Mouse (Mus musculus) liver, embryonic 11.5 days (tissue): ENCODE results near the gene Pik3cd. TPM values are rescaled to one million over a fixed set of nuclear protein-coding genes. Genes with fewer than 3 reads are reported as not detected.

Experiments used
- ATAC-seq: fragments of 200-750 bp; cut with Nextera tagmentation; replicated peaks from 2 replicates; pipeline ENCODE4 v1.8.0; 2017; ENCODE audit warnings: moderate number of reproducible peaks, mild to moderate bottlenecking, moderate TSS enrichment, moderate library complexity; ENCODE audit not compliant: low FRiP score
- DNase-seq: peaks from one replicate; pipeline ENCODE4 v3.0.0-alpha.2; 2017; ENCODE audit warnings: low spot score
- H3K27ac ChIP-seq: fragments of 300-500 bp; sonication (generic); 2 replicates; pipeline ENCODE4 v1.5.1; 2014; ENCODE audit warnings: mild to moderate bottlenecking, low read depth, low read length, control low read depth
- H3K27me3 ChIP-seq: fragments of 300-500 bp; sonication (generic); replicated peaks from 2 replicates; pipeline ENCODE4 v1.6.1; 2014; ENCODE audit warnings: low read length, mixed read lengths; ENCODE audit not compliant: control insufficient read depth, insufficient read depth
- H3K36me3 ChIP-seq: fragments of 300-500 bp; sonication (generic); 2 replicates; pipeline ENCODE4 v1.6.1; 2014; ENCODE audit warnings: mild to moderate bottlenecking, low read length, moderate library complexity, mixed read lengths; ENCODE audit not compliant: control insufficient read depth, insufficient read depth
- H3K4me1 ChIP-seq: fragments of 300-500 bp; sonication (generic); replicated peaks from 2 replicates; pipeline ENCODE4 v1.6.1; 2014; ENCODE audit warnings: low read length, mixed read lengths; ENCODE audit not compliant: control insufficient read depth, insufficient read depth
- H3K4me2 ChIP-seq: fragments of 300-500 bp; sonication (generic); 2 replicates; pipeline ENCODE4 v1.6.1; 2014; ENCODE audit warnings: mild to moderate bottlenecking, control low read depth, moderate library complexity
- H3K4me3 ChIP-seq: fragments of 300-500 bp; sonication (generic); 2 replicates; pipeline ENCODE4 v1.5.1; 2014; ENCODE audit warnings: low read depth, low read length, control low read depth
- H3K9ac ChIP-seq: fragments of 300-500 bp; sonication (generic); 2 replicates; pipeline ENCODE4 v1.6.1; 2014; ENCODE audit warnings: low read depth, low read length, control low read depth
- H3K9me3 ChIP-seq: fragments of 300-500 bp; sonication (generic); 2 replicates; pipeline ENCODE4 v1.6.1; 2016; ENCODE audit warnings: low read length, inconsistent platforms, mixed read lengths; ENCODE audit not compliant: control insufficient read depth
- WGBS: fragments of 180-500 bp; shearing (Covaris S2); extraction: QIAGEN DNeasy Blood & Tissue Kit; methylation state at CpG from one replicate; pipeline ENCODE4 v1.1.7; 2014; 5-methylcytosine and 5-hydroxymethylcytosine counted together
- polyA plus RNA-seq: library from polyadenylated mRNA; unstranded; fragments of >200 nt; fragmentation: Nextera tagmentation; extraction: Ambion mirVana; gene quantifications from 2 replicates; pipeline ENCODE4 v1.2.1, GENCODE M21; 2014

Pik3cd gene
- polyA plus RNA-seq, 1 experiment from 2014 or later, result 12.6 TPM

DNA sequence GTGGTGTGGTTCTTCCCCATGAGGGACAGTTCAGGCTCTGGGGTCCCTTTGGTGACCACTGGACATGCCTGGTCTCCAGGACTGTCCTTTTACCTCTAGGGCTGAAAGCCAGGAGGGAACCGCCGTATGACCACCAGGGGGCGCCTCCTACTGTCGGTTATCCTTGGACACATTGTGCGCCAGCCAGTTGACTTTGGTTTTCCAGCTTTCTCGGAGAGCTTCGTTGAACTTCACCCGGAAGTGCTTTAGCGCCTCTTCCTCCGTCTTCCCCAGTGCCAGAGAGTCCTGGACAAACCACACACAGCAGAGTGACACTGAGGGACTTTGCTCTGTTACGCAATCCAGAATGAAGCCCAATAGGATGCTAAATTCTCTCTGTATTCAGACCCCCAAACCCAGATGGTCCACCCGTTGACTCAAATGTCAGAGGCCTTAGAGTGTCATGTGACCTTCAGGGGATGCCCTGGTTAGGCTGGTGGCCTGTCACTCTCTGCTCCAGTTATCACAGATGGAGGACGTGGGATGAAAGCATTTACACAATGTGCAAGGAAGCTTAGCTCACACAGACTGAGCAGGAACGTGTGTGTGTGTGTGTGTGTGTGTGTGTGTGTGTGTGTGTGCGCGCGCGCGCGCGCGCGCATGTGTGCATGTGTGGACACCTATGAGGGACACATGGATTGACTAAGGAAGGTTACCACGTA lies 51.7 kb downstream of the Pik3cd start:
- Histone ChIP-seq H3K4me2 (no peak overlapping the region), H3K27ac (no peak overlapping the region), H3K4me3 (no peak overlapping the region), H3K9me3 (no peaks in the 10 kb centered on the region), H3K27me3 (no peaks in the 10 kb centered on the region), H3K4me1 (peaks cover 13% of the 10 kb centered on the region), H3K36me3 (peaks cover 7% of the 10 kb centered on the region; the same call in 1 of the 2 replicates), H3K9ac (no peak overlapping the region)
- DNase-seq, result no peak
- 67% methylated on average over 24 of the region's 24 CpGs for WGBS
- ATAC-seq, result 0 out of 2 replicates have a peak, but pooled peaks have one; percentile 22

DNA sequence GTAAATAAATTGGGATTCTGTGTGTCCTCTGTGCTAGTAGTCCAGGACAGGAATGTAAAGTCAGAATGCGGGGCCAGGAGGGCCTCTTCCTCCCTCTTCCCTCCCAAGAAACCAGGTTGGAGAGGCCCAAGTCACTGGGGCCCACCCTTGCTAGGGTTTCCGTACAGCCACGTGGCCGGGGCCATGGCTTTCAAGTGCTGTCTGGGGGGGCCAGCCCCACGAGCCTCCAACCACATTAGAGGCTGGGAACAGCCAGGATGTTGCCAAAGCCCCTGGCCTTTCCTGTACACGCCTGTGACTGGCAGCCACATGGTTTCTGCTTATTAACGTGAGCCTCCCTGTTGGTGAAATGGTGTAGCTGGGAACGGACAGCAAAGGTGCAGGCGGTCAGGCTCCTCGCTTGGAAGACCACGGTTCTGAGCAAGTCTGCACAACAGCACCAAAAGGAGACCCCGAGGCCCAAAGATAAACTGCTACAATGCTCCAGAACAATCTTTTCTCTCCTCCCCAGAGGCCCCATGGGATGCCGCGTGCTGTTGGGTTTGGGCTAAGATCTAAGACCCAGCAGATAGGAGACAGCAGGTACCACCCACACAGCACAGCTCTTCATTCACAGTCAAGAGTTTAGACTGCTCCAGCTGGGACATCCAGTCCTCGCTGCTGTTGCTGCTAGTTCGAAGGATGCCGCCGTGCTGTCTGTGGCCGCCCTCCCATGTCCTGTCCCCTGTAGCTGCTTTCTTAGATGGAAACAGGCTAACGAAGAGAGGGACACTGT lies 54.2 kb downstream of the Pik3cd start:
- DNase-seq (no peak), ATAC-seq (no peak)
- H3K27ac ChIP-seq, result no peak overlapping the region; the same call in 1 of the 2 replicates
- no peaks in the 10 kb centered on the region for H3K27me3 ChIP-seq
- H3K9me3 ChIP-seq, result no peaks in the 10 kb centered on the region
- peaks cover 11% of the 10 kb centered on the region for H3K4me1 ChIP-seq
- H3K9ac ChIP-seq, result peak overlapping the region; percentile 46; the same call in 1 of the 2 replicates
- WGBS, result 68% methylated on average over 20 of the region's 20 CpGs
- no peak overlapping the region for H3K4me3 ChIP-seq
- H3K36me3 ChIP-seq, result peaks cover 10% of the 10 kb centered on the region; the same call in 1 of the 2 replicates
- no peak overlapping the region for H3K4me2 ChIP-seq

DNA sequence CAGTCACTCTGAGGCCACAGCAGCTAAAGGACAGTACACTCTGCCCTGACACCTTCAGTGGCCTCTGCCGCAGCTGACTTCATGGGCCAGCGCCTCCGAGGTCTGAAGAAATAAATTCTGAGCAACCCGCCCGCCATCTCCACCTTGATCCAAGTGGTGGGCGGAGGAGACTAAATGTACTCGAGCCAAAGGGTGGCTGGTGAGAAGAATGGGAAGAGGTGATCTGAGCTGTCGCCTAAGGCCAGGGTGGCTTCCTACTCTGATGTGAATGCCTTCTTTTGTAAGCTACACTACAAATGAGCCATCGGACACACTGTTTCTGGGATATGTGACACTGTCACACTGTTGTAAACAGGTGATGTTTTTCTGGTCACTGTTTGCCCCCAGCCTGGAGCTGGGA lies 56.6 kb downstream of the Pik3cd start:
- ATAC-seq (no peak), DNase-seq (no peak)
- Histone ChIP-seq H3K4me3 (no peak overlapping the region), H3K9ac (no peak overlapping the region), H3K4me1 (peaks cover 16% of the 10 kb centered on the region), H3K36me3 (peaks cover 10% of the 10 kb centered on the region; the same call in 1 of the 2 replicates), H3K27ac (no peak overlapping the region), H3K27me3 (no peaks in the 10 kb centered on the region), H3K9me3 (no peaks in the 10 kb centered on the region), H3K4me2 (no peak overlapping the region)
- WGBS, result 92% methylated on average over 9 of the region's 9 CpGs

DNA sequence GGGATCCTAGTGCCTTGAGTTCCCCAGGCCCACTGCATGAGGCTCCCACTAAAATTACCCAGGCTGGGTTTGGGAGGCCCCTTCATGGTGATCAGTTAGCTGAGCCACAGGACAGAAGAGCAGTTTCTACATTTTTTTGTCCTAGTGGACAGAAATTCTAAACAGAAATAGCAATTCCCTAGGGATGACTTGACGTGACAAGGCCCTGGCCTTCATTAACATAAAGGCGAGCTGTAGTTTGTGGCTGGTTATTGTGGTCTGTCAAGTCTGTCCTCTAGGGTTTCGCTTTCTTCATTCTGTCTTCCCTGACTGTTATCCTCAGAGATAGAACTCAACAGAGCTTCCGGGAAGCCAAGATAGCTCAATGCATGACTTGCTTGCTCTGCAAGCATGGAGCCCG lies 60.4 kb downstream of the Pik3cd start:
- peaks cover 7% of the 10 kb centered on the region; the same call in 1 of the 2 replicates for H3K36me3 ChIP-seq
- DNase-seq, result no peak

DNA sequence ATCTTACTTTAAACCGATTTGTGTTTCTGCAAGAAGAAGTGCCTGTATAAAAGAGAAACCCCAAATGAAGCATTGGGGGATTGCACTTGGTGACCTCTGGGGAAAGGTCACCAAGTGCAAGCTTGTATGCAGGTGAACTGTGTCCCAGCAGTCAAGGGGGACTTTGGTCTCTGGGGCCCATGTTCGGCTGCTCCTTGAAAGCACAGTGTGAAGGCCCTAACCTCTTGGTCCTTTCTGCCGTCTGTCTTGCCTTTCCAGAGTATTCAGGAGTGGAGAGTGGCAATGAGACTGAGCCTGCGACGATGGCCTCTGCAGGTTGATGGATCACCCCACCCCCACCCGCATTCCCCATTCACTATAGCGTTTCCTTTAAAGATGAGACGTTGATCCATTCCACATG lies 61.0 kb downstream of the Pik3cd start:
- WGBS, result 60% methylated on average over 8 of the region's 8 CpGs
- ATAC-seq, result no peak
- no peak for DNase-seq
- no peak overlapping the region for H3K4me2 ChIP-seq
- no peak overlapping the region for H3K27ac ChIP-seq
- peaks cover 7% of the 10 kb centered on the region; the same call in 1 of the 2 replicates for H3K36me3 ChIP-seq
- H3K9ac ChIP-seq, result no peak overlapping the region
- peaks cover 7% of the 10 kb centered on the region; the same call in 1 of the 2 replicates for H3K4me1 ChIP-seq
- no peaks in the 10 kb centered on the region for H3K27me3 ChIP-seq
- no peaks in the 10 kb centered on the region for H3K9me3 ChIP-seq
- H3K4me3 ChIP-seq, result no peak overlapping the region

More for the DNA sequence above, 60.4 kb downstream of the Pik3cd start:
- no peak overlapping the region for H3K4me3 ChIP-seq
- H3K27me3 ChIP-seq, result no peaks in the 10 kb centered on the region
- no peaks in the 10 kb centered on the region for H3K9me3 ChIP-seq
- no peak overlapping the region for H3K9ac ChIP-seq
- 83% methylated on average over 5 of the region's 5 CpGs for WGBS
- no peak overlapping the region for H3K27ac ChIP-seq
- H3K4me2 ChIP-seq, result no peak overlapping the region
- H3K4me1 ChIP-seq, result peaks cover 7% of the 10 kb centered on the region; the same call in 1 of the 2 replicates
- no peak for ATAC-seq

DNA sequence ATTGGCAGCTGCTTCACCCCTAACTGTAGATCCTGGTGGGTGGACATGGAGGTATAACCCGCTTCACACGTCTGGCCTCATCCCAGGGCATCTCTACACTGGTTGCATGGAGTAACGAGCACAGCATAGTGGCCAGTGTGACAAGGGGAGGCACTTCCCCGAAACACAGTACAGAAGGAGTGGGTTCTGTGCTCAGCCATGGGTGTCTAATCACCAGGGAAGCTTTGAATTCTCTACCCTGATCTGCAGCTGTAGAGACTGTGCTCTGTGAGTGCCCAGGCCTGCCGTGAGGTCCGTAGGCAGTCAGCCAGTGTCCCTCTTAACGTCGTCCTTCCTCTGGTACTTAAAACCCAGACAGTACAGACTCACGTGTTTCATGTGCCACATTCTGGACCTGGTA lies 61.5 kb downstream of the Pik3cd start:
- DNase-seq (no peak), ATAC-seq (no peak)
- 81% methylated on average over 9 of the region's 9 CpGs for WGBS
- H3K27me3 ChIP-seq, result no peaks in the 10 kb centered on the region
- H3K4me1 ChIP-seq, result peaks cover 7% of the 10 kb centered on the region; the same call in 1 of the 2 replicates
- H3K9ac ChIP-seq, result no peak overlapping the region
- no peak overlapping the region for H3K4me3 ChIP-seq
- H3K4me2 ChIP-seq, result no peak overlapping the region
- peaks cover 7% of the 10 kb centered on the region; the same call in 1 of the 2 replicates for H3K36me3 ChIP-seq
- H3K27ac ChIP-seq, result no peak overlapping the region
- no peaks in the 10 kb centered on the region for H3K9me3 ChIP-seq

DNA sequence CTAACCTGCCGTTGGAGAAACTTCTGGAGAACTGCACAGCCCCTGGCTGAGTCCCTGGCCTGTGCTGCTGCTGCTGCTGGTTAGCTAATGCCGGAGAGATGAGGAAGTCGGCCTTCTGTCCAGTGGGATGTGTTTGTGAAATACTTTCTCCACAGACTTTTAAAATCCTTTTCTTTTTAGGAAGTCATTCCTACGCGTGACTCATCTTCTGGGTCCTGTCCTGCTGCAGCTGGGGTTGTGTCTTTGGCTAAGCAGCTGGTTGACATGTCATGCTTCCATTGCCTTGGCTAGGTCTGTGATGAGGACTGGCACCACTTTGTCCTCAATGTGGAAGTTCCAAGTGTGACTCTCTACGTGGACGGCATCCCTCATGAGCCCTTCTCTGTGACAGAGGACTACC lies 64.4 kb downstream of the Pik3cd start:
- WGBS, result 83% methylated on average over 7 of the region's 7 CpGs
- H3K36me3 ChIP-seq, result no peaks in the 10 kb centered on the region; the same call in 1 of the 2 replicates
- DNase-seq, result no peak

DNA sequence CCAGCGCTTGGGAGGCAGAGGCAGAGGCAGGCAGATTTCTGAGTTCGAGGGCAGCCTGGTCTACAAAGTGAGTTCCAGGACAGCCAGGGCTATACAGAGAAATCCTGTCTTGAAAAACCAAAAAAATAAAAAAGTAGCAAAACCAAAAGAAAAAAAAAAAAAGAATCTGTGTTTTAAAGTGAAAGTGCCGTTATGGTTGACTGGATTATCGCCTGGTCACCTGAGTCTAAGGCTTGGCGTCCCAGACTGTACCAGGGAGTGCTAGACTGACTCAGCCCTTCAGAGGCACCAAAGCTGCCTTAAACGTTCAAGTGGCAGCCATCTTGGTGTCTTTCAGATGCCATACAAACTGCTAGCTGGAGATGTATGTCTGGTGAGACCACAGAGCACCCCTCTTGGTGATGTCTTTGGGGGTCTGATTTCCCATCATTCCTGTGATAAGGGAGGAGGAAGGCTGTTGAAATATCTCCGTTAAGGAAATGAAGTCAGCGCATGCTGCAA lies 66.4 kb downstream of the Pik3cd start:
- no peaks in the 10 kb centered on the region for H3K9me3 ChIP-seq
- no peak overlapping the region for H3K27ac ChIP-seq
- H3K4me1 ChIP-seq, result 0 out of 2 replicates have a peak, but pooled peaks cover 2% of the 10 kb centered on the region
- DNase-seq, result no peak
- no peaks in the 10 kb centered on the region for H3K27me3 ChIP-seq
- no peaks in the 10 kb centered on the region; the same call in 1 of the 2 replicates for H3K36me3 ChIP-seq
- no peak overlapping the region for H3K4me3 ChIP-seq
- ATAC-seq, result no peak
- H3K4me2 ChIP-seq, result no peak overlapping the region
- 85% methylated on average over 8 of the region's 8 CpGs for WGBS
- H3K9ac ChIP-seq, result no peak overlapping the region

More for the DNA sequence above, 64.4 kb downstream of the Pik3cd start:
- Histone ChIP-seq H3K9me3 (no peaks in the 10 kb centered on the region), H3K27me3 (no peaks in the 10 kb centered on the region), H3K4me1 (peaks cover 7% of the 10 kb centered on the region; the same call in 1 of the 2 replicates), H3K4me3 (no peak overlapping the region), H3K4me2 (no peak overlapping the region), H3K9ac (no peak overlapping the region), H3K27ac (no peak overlapping the region)
- no peak for ATAC-seq
